Mouse (Mus musculus) thymus, adult 2 months (tissue): ENCODE data around the gene Vmn1r119. TPM values are rescaled to one million over a fixed set of nuclear protein-coding genes. Genes with fewer than 3 reads are reported as not detected.
"Not testable (repeated sequence)": the region's sequence is repeated elsewhere in the genome, so short reads cannot be mapped to it uniquely, and the experiment has no call there.

ENCODE experiments used
- DNase-seq: peaks from one replicate; pipeline ENCODE4 v3.0.0; 2021
- H3K27ac ChIP-seq: fragments of 200-500 bp; 2 replicates; pipeline ENCODE4 v1.5.1; 2012; ENCODE audit warnings: low read length, control low read depth; ENCODE audit not compliant: control insufficient read depth, insufficient read depth
- H3K27me3 ChIP-seq: fragments of 200-500 bp; 2 replicates; pipeline ENCODE4 v1.6.1; 2012; ENCODE audit warnings: mild to moderate bottlenecking, low read length, moderate library complexity, mixed read lengths; ENCODE audit not compliant: control insufficient read depth, insufficient read depth
- H3K36me3 ChIP-seq: fragments of 200-500 bp; 2 replicates; pipeline ENCODE4 v1.6.1; 2012; ENCODE audit warnings: mild to moderate bottlenecking, low read length, moderate library complexity; ENCODE audit not compliant: control insufficient read depth, insufficient read depth
- H3K4me1 ChIP-seq: fragments of 200-500 bp; replicated peaks from 2 replicates; pipeline ENCODE4 v1.6.1; 2012; ENCODE audit warnings: low read length; ENCODE audit not compliant: control insufficient read depth, insufficient read depth
- H3K4me3 ChIP-seq: fragments of 200-500 bp; 2 replicates; pipeline ENCODE4 v1.5.1; 2012; ENCODE audit warnings: mild to moderate bottlenecking, low read length, control low read depth, moderate library complexity; ENCODE audit not compliant: control insufficient read depth, insufficient read depth
- WGBS: fragments of 180-500 bp; shearing (Covaris S2); methylation state at CpG from one replicate; pipeline ENCODE4 v1.1.7; 2018; 5-methylcytosine and 5-hydroxymethylcytosine counted together
- polyA plus RNA-seq: library from polyadenylated mRNA; depleted of rRNA; stranded (reverse); fragments of >200 nt; gene quantifications from 2 replicates; pipeline ENCODE4 v1.2.3, GENCODE M21; 2012; rRNA removed

Gene Vmn1r119
- not detected in 2 replicates for polyA plus RNA-seq

DNA sequence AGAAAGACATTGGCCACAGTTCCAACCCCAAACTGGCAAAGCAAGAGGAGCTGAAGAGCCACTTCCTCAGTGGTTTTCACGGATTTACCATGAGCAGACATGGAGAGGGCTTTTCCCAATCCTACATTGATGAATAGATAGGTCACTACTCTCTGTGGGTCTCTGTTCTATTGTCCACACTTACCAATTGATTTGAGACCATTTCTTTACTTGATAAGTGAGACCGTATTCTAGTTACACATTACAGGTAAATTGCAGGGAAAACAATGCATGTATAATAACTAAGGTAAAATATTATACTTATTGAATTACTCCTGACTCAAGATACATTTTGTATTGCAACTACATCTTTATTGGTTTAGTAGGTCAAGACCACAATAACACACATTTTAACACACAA is at the start of gene Vmn1r119:
Gene Vmn1r119, minus strand, starts transcription at position 101 of the 400 bp plus-strand sequence.
- not testable (repeated sequence) for H3K4me3 ChIP-seq, H3K36me3 ChIP-seq, H3K27me3 ChIP-seq, H3K27ac ChIP-seq, H3K4me1 ChIP-seq, DNase-seq
- no CpG with 5 or more reads among the region's 2 CpGs for WGBS

DNA sequence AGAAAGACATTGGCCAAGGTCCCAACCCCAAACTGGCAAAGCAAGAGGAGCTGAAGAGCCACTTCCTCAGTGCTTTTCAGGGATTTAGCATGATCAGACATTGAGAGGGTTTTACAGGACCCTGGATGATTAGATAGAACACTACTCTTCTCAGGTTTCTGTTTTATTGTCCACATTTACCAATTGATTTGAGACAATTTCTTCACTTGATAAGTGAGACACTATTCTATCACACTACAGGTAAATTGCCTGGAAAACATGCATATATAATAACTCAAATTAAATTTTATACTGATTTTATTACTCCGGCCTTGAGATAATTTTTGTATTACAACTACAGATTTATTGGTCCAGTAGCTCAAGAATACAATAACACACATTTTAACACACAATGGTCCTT is 41.4 kb upstream of the Vmn1r119 start, which contains the start of gene Vmn1r120:
Gene Vmn1r120, minus strand, starts transcription at position 101 of the 400 bp plus-strand sequence.
- not testable (repeated sequence) for H3K36me3 ChIP-seq, H3K27ac ChIP-seq, H3K4me1 ChIP-seq, DNase-seq, H3K27me3 ChIP-seq, H3K4me3 ChIP-seq
- WGBS, result 95% methylated on average over 1 of the region's 1 CpGs

Other genes with a start within 250 kb of the Vmn1r119 start
- gene Vmn1r112, start 241.3 kb downstream of the Vmn1r119 start, polyA plus RNA-seq, result not detected in 2 replicates
- not detected in 2 replicates for gene Vmn1r113, start 225.2 kb downstream of the Vmn1r119 start, polyA plus RNA-seq
- gene Vmn1r114, start 200.3 kb downstream of the Vmn1r119 start, polyA plus RNA-seq, result not detected in 2 replicates
- gene Vmn1r115, start 167.5 kb downstream of the Vmn1r119 start, polyA plus RNA-seq, result not detected in 2 replicates
- gene Vmn1r116, start 140.2 kb downstream of the Vmn1r119 start, polyA plus RNA-seq, result not detected in 2 replicates
- not detected in 2 replicates for gene Vmn1r117, start 128.3 kb downstream of the Vmn1r119 start, polyA plus RNA-seq
- gene Vmn1r118, start 100.1 kb downstream of the Vmn1r119 start, polyA plus RNA-seq, result not detected in 2 replicates
- not detected in 2 replicates for gene Vmn1r120, start 41.3 kb upstream of the Vmn1r119 start, polyA plus RNA-seq
- gene Vmn1r121, start 86.1 kb upstream of the Vmn1r119 start, polyA plus RNA-seq, result not detected in 2 replicates
- gene Vmn1r122, start 121.7 kb upstream of the Vmn1r119 start, polyA plus RNA-seq, result not detected in 2 replicates
- gene Vmn1r123, start 149.7 kb upstream of the Vmn1r119 start, polyA plus RNA-seq, result not detected in 2 replicates
- not detected in 2 replicates for gene Gm5157, start 178.0 kb upstream of the Vmn1r119 start, polyA plus RNA-seq
- not detected in 2 replicates for gene Vmn1r124, start 248.2 kb upstream of the Vmn1r119 start, polyA plus RNA-seq